Mouse (Mus musculus) ovary, postnatal 14 days (tissue): ENCODE data around the gene Adk.

ENCODE experiments used
- DNase-seq: peaks from one replicate; pipeline ENCODE4 v3.0.0; 2022; ENCODE audit warnings: low spot score

Gene Adk

DNA sequence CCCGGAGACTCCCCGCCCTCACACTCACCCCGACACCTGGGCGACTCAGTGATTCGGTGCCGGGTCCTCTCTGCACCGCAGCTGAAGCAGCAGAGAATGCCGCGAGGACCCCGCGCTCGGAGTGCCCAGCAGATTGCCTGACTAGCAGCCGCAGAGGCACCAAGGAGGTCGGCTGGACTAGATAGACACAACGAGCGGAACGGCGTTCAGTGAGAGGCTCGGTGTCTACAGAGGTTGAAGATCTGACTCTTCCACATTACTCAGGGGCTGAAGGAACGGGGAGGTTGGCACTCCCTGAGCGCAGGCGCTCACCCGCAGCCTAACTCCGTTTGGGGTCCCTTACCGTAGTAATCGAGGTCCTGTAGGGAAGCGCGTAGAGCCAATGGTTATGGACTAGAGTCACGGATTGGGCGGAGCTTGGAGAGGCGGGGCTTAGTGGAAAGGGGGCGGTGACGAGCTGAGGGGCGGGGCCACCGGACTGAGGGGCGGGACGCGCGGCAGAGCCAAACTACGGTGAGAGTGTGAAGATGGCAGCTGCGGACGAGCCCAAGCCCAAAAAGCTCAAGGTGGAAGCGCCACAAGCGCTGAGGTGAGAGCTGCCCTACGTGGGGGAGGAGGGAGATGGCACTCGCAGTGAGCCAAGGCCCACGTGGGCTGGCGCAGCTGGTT, at the start of gene Adk, which contains the start of gene Ap3m1:
Adk (plus strand) TSS at position 463 of the 669 bp plus-strand sequence.
Ap3m1 (minus strand) TSS at position 397 of the 669 bp plus-strand sequence.
- peak; percentile 95 for DNase-seq

DNA sequence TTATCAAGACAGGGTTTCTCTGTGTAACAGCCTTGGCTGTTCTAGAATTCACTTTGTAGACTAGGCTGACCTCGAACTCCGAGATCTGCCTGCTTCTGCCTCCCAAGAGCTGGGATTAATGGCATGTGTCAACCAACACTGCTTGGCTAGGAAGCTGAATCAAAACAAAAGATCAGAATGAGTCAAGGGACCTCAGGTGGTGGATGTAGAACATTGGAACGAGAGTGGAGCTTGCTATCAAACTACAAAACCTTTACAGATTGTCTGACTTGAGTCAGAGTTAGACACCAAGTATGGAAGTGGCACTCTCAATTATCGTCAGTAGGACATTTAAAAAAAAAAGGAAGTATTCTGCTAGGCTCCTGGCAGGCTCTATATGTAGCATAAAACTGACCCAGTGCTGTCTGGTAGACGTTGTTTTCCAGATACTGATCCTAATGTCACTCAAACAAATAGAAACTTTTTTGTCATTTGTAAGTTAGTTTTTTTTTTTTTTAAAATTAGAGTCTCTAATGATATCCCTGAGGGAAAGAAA, 38.5 kb upstream of the Adk start:
- no peak for DNase-seq

DNA sequence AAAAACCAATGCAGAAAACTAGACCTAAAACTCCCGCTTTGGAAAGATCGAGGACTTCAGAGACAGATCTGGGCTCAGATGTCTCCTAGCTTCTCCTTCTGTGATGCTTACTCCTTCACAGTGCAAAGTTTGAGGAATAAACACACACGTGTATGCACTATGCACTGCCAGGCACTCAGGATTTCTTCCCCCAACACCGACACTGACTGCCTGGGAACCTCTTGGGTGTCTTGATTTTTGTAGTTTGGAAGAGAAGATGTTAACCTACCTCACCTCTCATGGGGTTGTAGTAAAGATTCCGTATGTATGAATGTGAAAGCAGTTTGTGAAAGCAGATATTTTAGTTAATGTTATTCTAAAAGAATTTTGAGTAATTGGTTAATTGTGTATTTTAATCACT, 34.5 kb upstream of the Adk start:
- no peak for DNase-seq

DNA sequence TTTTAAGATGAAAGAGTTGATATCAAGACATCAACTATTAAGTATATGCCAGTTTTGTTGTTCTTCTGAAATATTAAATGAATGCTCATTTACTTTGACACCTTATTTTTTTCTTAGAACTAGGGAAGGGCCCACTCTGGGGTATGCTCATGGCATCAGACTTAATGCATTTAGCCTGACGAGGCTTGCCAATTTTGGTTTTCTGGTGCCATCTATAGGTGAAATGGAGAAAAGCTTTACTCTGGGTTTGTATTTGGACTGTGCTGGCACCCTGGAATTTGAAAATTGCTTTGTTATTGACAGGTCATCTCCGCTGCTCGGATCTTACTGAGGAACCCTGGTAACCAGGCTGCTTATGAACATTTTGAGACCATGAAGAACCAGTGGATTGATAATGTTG, 33.4 kb upstream of the Adk start:
- DNase-seq = no peak

- DNase-seq = no peak
These were observed 31.9 kb upstream of the Adk start for GRCm38 (mm10) chr14:21020435-21020834.

DNA sequence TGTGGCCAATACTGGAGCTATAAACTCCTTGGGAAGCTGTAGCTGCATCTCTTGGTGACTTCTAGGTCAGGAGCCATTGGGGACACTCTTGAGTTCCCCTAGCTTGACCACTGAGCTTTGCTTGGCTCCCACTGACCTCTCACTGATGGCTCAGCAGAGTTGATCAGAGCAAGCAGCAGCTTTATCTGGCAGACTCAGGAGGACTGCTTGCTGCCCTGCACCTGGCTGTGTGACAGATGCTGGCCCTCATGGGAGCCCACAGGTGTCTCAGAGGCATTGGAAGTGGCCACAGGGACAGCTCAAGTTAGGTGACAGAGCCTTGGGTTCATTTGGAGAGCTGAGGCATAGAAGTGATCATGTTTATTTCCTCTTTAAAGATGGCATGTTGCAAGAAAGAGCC, 24.8 kb upstream of the Adk start:
- DNase-seq = no peak

GRCm38 (mm10) chr14:21029025-21029659, 23.2 kb upstream of the Adk start:
- no peak for DNase-seq

DNA sequence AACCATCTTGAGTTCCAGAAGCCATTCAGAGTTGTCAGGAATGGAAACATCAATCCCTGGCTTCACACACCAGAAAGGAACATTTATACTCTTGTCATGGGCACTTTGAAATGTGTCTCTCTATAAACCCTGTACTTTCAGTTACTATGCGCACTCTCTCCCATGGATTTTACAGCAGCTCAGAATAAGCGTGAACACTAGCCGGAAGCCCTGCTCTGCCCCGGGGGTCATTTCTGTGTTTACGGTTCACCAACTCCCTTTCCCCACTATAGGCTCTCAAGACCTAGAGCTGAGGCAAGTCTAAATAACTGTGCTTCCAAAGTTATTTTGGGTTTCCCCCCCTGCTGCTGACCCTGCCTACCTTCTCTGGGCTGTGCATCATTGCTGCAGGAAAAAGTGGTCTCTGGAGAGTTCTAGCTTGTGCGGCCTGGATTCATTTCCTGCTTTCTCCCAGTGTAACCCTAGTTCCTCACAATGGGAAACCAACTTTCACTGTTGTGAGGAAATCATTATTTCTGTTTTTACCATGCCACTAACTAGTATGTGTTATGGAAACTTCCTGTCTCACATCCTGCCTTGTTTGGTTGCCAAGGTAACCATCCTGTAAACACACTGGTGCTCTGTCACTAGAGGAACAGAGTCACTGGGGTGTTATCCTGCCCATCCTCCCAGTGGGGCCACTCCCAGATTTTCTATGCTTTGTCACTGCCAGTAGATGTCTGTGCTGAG, 20.4 kb upstream of the Adk start:
- no peak for DNase-seq

DNA sequence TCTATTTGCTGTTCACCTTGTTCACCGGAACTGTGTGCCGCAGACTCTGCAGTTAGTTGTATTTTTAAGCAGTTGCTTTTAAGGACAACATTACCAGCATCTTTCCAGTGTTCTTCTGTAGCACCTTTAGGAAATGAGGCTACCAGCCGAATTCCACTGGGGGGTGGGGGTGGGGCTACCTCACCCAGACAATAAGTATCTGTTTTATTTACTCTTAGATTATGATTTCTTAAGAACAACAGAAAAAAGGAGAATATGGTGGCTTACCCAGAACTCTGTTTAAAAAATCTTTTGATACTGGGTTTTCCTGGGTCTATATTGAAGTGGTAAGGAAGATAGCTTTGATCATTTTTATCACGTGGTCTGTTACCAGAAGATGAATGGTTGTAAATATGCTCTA, 18.1 kb upstream of the Adk start:
- no peak for DNase-seq

GRCm38 (mm10) chr14:21034791-21035190, 17.6 kb upstream of the Adk start:
- no peak for DNase-seq

DNA sequence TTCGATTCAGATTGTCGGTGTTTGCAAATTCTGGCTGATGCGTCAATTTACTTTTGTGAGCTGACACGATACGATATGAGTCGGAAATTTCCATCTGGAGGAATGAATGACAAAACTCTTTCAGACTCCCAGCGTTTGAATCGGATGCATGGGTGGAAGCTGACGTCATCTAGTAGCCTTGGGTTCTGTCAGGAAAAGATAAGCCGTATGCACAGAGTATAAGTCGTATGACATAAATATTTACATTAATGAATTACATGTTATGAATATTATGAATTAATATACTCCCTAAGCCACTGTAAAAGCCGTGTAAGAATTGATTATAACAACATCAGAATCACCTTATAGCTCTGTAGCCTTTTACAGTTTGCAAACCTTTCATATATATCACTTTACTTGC, 13.3 kb upstream of the Adk start:
- DNase-seq = no peak

GRCm38 (mm10) chr14:21039623-21040022, 12.8 kb upstream of the Adk start:
- DNase-seq = no peak

- DNase-seq = no peak
These were observed 4.5 kb upstream of the Adk start for GRCm38 (mm10) chr14:21047840-21048239.

DNA sequence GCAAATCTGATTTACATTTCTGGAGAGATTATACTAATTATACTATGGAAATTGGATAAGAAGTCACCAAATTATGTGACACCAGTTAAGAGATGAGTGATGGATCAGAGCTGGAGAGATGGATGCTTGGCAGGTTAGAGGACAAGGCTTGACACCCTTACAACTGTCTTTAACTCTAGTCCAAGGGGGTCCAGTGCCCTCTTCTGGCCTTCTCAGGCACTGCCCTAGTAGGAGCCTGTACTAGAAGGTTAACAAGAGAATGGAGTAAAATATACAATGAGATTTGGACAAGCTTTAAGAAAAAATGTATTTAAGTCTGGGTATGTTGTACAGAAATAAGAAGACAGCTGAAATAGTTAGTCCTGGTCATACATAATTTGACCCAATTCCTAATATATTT, 3.5 kb upstream of the Adk start:
- DNase-seq = no peak

DNA sequence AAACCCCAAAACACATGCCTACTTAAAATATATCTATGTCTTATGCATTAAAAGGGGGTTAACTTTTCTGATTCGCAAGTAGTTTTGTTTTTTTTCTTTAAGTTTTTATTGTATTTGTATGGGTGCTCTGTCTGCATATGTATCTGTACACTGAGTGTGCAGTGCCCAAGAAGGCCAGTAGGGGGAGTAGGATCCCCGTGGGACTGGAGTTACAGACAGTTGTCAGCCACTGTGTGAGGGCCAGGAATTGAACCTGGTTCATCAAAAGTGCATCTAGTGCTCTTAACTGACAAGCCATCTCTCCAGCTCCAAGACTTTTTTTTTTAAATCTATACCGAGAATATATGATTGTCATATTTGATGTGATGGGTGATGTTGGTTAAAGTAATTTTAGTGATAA, 1.6 kb upstream of the Adk start:
- no peak for DNase-seq

GRCm38 (mm10) chr14:21051380-21052111, 828 bp upstream of the Adk start:
- DNase-seq = no peak

GRCm38 (mm10) chr14:21052781-21053130, 382 bp downstream of the Adk start:
- peak; percentile 49 for DNase-seq

GRCm38 (mm10) chr14:21053151-21053550, 777 bp downstream of the Adk start:
- DNase-seq = no peak

DNA sequence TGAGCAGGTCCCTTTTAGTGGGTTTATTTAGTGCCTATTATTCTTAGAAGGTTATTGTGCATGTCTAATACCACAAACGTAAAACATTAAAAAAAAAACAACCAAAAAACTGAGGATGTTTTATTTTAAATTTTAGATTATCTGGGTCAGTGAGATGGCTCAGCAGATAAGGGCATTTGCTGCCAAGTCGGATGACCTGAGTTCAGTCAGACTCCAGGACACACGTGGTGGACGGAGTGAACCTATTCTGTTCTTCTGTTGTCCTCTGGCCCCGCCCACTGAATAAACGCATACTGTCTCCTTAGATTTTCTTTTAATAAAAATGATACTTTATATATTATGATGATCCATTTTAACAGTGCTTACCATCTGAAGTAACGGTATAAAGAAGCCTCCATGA, 1.2 kb downstream of the Adk start:
- no peak for DNase-seq

DNA sequence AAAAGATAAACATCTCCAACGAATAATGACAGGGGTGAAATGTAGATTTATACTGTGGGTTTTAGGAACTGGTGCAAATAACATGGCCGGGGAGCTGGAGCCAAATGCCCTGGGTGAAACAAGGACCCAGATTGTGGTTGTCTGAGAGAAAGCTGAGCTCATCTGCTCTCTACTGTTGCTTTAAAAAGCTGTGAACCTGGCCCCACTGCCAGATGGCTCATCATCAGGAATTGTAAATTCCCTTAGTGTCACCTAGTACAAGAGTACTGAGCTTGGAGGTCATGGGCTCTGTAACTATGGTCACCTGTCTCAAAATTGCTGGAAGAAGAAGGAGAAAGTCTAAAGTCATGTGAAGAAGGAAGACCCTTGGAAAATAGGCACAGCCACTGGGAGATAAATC, 6.6 kb downstream of the Adk start:
- no peak for DNase-seq

DNA sequence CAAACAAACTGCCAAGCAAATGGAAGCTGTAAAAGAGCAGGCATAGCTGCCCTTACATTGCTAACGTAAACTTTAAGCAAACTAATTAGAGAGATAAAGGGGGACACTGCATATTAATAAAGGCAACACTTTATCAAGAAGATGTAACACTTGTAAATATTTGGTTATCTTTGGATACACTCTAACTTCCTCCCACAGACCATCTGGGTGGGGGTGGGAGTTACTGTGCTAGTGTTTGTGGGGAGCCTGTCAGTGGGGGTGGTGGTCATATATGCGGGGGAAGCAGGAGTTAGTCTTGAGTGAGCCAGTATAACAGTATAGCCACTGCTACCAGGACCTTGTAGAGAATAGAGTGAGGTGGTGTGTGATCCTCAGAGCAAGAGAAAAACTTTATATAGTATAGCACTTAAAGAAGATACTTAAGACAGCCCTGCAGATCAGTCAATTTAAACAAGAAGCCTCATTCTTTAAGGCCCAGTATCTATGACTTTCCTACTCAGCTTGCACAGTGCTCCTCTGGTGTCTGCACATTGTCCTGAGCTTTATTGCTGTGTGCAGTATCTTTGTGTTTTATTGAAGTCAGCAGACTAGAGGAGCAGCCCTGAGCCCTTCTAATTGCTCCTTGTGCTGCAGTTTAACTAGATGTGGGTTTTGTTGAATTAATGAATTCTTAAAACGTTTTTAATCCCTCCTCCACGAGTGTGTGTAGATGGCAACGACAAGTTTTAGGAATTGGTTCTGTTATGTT, 10.6 kb downstream of the Adk start:
- no peak for DNase-seq

DNA sequence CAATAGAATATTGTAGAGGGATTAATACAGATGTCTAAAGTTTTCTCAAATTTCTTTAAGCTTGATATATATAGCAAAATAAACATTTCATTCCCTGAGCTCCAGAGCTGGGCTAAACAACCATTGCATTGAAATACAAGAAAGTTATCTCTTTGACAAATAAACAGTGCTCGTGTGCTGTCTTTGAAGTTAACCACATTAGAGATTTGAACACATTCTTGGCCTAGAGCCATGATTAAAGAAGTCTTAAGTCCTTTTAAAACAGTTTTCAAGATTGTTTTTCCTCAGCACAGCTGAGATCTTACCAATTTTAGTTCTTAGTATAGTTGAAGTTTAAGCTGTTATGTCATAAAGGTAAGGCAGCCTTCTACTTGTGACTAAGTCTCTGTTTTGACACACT, 11.9 kb downstream of the Adk start:
- DNase-seq = no peak
